Mouse (Mus musculus): ENCODE results near the gene Tmem86a. TPM values are rescaled to one million over a fixed set of nuclear protein-coding genes. Genes with fewer than 3 reads are reported as not detected.
"Not testable (repeated sequence)": the region's sequence is repeated elsewhere in the genome, so short reads cannot be mapped to it uniquely, and the experiment has no call there.

Tmem86a gene
- total RNA-seq, 2 experiments from 2014 or later = 14.7 to 15.5 TPM

- not testable (repeated sequence) for DNase-seq (ENCODE audit: low spot score in 2 of 2)
Observed at GRCm38 (mm10) chr7:47026899-47027298, 23.5 kb upstream of the Tmem86a start.

GRCm38 (mm10) chr7:47027520-47027919, 22.9 kb upstream of the Tmem86a start:
- DNase-seq (ENCODE audit: low spot score in 2 of 2) = no peak

GRCm38 (mm10) chr7:47030517-47031193, 19.7 kb upstream of the Tmem86a start:
- DNase-seq (ENCODE audit: low spot score in 2 of 2) = no peak

- no peak for DNase-seq (ENCODE audit: low spot score in 2 of 2)
Observed at GRCm38 (mm10) chr7:47031371-47031770, 19.0 kb upstream of the Tmem86a start.

- no peak for DNase-seq (ENCODE audit: low spot score in 2 of 2)
Observed at GRCm38 (mm10) chr7:47034785-47035384, 15.5 kb upstream of the Tmem86a start.

- no peak for DNase-seq (ENCODE audit: low spot score in 2 of 2)
Observed at GRCm38 (mm10) chr7:47035426-47035825, 15.0 kb upstream of the Tmem86a start.

- DNase-seq (ENCODE audit: low spot score in 2 of 2) = no peak
Observed at GRCm38 (mm10) chr7:47041706-47042105, 8.7 kb upstream of the Tmem86a start.

GRCm38 (mm10) chr7:47042121-47042520, 8.3 kb upstream of the Tmem86a start:
- DNase-seq (ENCODE audit: low spot score in 2 of 2) = no peak

GRCm38 (mm10) chr7:47042823-47043490, 7.4 kb upstream of the Tmem86a start:
- DNase-seq (ENCODE audit: low spot score in 2 of 2) = no peak

- peak in 1 of 2 experiments; percentile 70 for DNase-seq (ENCODE audit: low spot score in 2 of 2)
Observed at GRCm38 (mm10) chr7:47050766-47051165, 365 bp downstream of the Tmem86a start.

- DNase-seq (ENCODE audit: low spot score in 2 of 2) = peak; percentile 55 to 70
Observed at GRCm38 (mm10) chr7:47051404-47052151, 1.2 kb downstream of the Tmem86a start.

- DNase-seq (ENCODE audit: low spot score in 2 of 2) = no peak
Observed at GRCm38 (mm10) chr7:47052276-47052675, 1.9 kb downstream of the Tmem86a start.

- DNase-seq (ENCODE audit: low spot score in 2 of 2) = no peak
Observed at GRCm38 (mm10) chr7:47053287-47053686, 2.9 kb downstream of the Tmem86a start.

- no peak for DNase-seq (ENCODE audit: low spot score in 2 of 2)
Observed at GRCm38 (mm10) chr7:47054666-47055065, 4.3 kb downstream of the Tmem86a start.

- DNase-seq (ENCODE audit: low spot score in 2 of 2) = no peak
Observed at GRCm38 (mm10) chr7:47055744-47056143, 5.3 kb downstream of the Tmem86a start.

- no peak for DNase-seq (ENCODE audit: low spot score in 2 of 2)
Observed at GRCm38 (mm10) chr7:47056273-47056672, 5.9 kb downstream of the Tmem86a start.

GRCm38 (mm10) chr7:47059339-47059738, 8.9 kb downstream of the Tmem86a start:
- DNase-seq (ENCODE audit: low spot score in 2 of 2) = no peak

GRCm38 (mm10) chr7:47061560-47061959, 11.2 kb downstream of the Tmem86a start:
- DNase-seq (ENCODE audit: low spot score in 2 of 2) = no peak

- no peak for DNase-seq (ENCODE audit: low spot score in 2 of 2)
Observed at GRCm38 (mm10) chr7:47066942-47067341, 16.5 kb downstream of the Tmem86a start.

GRCm38 (mm10) chr7:47067879-47068278, 17.5 kb downstream of the Tmem86a start:
- no peak for DNase-seq (ENCODE audit: low spot score in 2 of 2)

GRCm38 (mm10) chr7:47072551-47072950, 22.1 kb downstream of the Tmem86a start:
- DNase-seq (ENCODE audit: low spot score in 2 of 2) = no peak
